Mouse (Mus musculus): Measurements from ENCODE around the gene Tpt1.
"Not testable (repeated sequence)": the region's sequence is repeated elsewhere in the genome, so short reads cannot be mapped to it uniquely, and the experiment has no call there.

Tpt1 gene

DNA sequence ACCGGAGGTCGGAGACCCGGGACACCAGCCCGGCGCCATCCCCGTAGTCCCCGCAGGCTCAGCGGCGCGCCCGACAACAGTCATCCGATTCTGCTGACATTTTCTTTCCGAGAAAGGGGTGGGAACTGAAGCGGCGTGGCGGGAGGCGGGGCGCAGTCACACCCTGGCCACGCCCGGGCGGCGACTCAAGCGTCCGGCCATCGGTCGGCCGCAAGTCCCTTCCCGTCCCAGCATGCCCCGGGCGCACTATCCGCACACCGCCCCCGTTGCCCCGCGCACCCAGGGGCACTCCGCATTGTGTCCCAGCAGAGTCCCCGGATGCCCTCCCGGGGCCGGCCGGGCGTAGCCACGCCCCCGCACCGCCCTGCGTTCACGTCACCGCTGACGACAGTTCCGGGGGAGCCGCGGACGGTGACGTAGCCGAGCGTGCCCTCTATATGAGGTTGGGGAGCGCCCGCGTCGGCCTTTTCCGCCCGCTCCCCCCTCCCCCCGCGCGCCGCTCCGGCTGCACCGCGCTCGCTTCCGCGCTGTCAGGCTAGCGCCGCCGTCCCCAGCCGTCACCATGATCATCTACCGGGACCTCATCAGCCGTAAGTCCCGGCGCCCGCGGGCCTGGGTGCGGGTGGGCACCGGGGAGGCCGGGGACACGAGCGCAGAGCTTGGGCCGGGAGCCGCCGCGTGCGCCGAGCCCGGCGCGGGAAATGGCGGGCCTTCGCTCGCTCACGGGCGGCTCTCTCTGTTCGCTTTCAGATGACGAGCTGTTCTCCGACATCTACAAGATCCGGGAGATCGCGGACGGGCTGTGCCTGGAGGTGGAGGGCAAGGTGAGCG is at the start of gene Tpt1:
Gene Tpt1 (plus strand): TSS at position 227 of the 831 bp plus-strand sequence.
- peak; percentile 96 for DNase-seq (ENCODE audit: low spot score in 2 of 2)

DNA sequence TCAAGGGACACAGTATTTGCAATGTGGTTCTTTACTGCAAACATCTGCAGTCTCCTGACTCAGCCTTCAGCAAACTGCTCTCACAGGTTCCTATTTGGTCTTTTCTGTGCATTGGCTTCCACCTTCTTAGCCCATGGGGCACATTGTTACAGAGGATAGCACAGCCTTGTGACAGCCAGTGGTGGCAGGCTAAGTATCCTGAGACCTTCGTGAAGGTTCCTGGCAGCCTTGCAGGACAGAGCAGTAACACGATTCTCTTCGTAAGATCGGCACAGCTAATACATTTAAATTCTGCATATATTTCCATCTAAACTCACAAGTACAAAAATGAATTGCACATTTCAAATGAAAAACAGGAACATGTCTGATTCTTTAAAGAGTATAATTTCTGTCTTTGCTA is 49.0 kb upstream of the Tpt1 start:
- no peak for DNase-seq (ENCODE audit: low spot score in 2 of 2)

DNA sequence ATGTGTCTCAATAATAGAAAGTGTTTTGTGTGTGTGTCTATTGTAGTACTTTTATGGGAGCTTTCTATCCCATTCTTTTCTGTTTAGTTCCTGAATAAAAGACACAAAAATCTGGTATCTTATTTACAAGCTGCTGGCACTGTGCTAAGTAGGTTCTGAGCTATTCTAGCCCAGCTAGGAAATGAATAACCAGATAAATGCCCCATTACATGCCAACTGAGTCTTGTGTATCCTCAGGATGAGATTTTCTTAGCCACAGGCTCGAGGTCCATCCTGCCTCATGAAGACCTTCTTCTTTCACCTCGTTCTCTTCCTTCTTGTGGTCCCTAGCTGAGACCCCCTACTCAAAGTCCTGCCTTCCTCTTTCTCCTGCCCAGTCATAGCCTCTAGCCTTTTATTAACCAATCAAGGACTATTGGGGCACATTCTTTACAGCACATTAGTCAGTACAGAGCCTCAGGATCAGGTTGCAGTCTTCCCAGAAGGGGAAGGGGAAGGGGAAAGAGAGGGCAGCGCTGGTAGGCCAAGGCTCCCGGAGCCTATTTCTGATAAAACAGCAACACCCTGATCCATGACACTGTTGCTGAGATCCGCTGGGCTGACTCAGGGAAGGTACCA is 47.0 kb upstream of the Tpt1 start:
- DNase-seq (ENCODE audit: low spot score in 2 of 2), result no peak

DNA sequence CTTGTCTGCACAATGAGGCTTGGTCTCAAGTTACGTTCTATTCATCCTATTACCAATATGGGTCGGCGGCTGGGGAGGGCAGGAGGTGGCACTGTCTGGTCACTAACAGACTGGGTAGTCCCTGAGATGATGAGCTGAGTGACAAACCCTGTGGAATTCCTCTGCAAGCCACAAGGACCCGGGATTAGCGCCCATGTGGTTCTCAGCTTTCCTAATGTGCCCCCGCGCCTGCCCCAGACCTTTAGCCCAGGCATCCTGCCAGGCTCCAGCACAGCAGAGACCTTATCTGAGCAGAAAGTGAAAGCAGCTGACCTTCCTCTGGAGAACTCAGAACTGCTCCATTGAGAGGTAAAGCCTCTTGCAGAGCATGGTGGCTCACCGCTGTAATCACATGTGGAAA is 37.1 kb upstream of the Tpt1 start:
- DNase-seq (ENCODE audit: low spot score in 2 of 2), result no peak

DNA sequence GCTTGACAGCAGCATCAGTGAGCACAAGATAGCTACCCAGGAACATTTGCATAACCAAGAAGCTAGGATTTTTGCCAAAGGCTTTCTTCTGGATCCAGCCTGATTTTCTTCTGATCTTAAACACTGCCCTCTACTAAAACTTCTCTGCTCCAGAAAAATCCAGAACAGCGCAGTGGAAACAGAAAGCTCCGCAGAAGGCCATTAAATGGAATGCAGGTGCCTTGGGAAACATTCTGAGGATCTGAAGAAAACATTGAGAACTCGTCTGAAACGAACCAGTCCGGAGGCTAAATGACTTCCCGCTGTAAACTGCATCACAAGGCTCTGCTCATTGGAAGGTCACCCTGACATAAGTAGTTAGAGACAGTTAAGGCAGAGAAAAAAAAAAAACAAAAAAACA is 35.0 kb upstream of the Tpt1 start:
- no peak for DNase-seq (ENCODE audit: low spot score in 2 of 2)

- no peak for DNase-seq (ENCODE audit: low spot score in 2 of 2)
These were observed 26.4 kb upstream of the Tpt1 start for GRCm38 (mm10) chr14:75818528-75818927.

DNA sequence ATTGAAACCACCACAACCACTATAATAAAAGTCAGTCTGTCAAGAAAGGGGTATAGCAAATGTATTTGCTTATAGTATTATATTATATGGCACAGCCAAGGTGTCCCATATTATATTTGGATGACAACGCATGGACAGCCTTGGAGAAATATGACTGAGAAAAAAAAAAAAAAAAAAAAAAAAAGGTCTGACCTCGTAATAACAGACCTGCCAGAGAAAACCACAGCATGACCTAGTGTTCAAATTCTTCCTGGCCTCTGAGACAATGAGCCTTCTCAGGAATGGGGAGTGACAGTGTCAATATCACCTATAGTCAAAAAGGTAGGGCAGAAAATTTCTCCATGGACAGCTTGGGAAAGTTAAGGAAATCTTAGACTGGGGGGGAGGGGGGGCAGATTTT is 25.6 kb upstream of the Tpt1 start:
- DNase-seq (ENCODE audit: low spot score in 2 of 2), result no peak

- no peak for DNase-seq (ENCODE audit: low spot score in 2 of 2)
These were observed 24.9 kb upstream of the Tpt1 start for GRCm38 (mm10) chr14:75820007-75820406.

- DNase-seq (ENCODE audit: low spot score in 2 of 2), result no peak
These were observed 18.0 kb upstream of the Tpt1 start for GRCm38 (mm10) chr14:75826851-75827410.

DNA sequence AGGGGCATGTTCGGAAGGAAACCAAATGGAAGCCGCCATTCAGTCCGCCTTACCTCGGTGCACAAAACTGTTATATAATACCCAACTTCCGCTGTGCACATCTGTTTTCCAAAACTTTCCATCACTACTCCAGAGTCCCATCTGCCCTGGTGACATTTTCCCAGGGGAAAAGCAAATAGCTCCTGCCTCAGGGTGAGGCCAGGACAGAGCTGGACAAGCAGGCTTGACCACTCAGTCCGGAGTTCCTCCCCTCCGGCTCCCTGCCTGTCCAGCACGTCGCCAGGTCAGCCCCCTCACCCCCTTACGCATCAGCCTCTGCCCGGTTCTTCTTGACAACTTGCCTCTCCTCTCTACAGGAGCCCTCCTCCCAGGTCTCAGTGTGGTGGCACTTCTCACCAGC is 16.7 kb upstream of the Tpt1 start:
- DNase-seq (ENCODE audit: low spot score in 2 of 2), result no peak

DNA sequence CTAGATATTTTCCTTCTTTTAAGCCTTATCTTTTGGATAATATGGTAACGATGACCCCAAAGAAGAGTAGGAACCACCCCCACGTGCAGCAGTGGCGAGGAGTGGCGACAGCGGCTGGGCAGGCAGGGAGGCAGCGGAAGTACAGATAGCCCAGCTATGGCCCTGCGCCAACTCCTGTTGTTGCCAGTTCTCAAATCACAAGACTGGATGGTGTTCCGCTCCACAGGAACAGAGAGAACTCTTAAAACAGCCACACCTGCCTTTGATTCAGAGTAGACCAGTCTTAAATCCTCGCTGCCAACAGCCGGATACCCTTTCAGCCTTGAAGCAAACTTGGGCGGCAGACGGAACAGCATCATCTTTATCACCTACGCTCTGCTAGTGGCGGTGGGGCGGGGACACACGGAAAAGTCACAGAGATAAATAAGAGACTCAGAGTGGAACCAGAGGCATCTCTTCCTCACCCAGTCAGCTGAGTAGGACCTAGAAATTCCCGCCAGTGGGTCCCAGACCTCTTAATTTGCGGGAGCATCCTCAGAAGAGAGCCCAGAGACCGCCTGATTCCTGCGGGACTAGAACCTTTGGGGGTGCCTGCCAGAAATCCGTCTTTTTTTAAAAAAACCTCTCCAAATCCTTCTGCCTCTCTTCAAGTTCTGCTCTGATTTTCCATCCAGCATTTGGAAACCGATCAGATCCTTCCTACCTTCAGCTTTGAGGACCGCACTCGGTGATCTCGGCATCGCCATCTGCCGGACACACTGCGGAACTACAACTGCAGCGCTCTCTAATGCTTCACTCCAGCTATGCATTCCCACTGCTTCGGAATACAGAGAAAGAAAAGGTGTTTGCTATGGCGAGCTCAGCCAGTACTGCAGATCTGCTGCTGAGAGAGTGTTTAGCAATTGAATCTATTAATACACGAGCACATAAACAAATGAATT is 15.8 kb upstream of the Tpt1 start:
- DNase-seq (ENCODE audit: low spot score in 2 of 2), result peak; percentile 88 to 89

GRCm38 (mm10) chr14:75829817-75830216 is 15.1 kb upstream of the Tpt1 start:
- DNase-seq (ENCODE audit: low spot score in 2 of 2), result not testable (repeated sequence)

DNA sequence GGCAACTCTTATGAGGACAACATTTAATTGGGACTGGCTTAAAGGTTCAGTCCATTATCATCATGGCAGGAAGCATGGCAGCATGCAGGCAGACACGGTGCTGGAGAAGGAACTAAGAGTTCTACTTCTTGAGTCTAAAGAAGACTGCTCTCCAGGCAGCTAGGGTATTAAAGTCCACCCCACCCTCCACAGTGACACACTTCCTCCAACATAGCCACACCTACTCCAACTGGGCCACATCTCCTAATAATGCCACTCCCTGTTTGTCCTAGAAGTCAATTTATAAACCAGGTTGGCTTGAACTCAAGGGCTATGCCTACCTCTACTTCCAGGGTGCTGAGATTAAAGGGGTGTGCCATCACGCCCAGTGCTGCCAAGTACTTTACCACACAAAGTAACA is 12.9 kb upstream of the Tpt1 start:
- no peak for DNase-seq (ENCODE audit: low spot score in 2 of 2)

DNA sequence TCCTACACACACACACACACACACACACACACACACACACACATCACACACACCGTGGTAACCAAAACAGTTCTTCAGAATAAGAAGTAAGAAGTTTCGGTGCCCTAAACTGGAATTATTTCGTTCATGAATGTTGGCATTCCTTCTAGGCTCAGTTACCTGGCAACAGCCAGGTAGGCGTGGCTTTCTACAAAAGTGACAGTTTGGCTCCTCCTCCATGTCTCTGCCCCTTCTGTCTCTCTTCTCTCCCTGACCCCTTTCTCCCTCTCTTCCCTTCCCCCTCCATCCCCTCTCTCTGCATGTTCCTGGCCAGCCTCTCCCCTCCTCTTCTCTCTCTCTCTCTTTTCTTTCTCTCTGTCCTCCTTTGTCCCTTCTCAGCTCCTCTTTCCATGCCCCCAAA is 11.9 kb upstream of the Tpt1 start:
- no peak for DNase-seq (ENCODE audit: low spot score in 2 of 2)

DNA sequence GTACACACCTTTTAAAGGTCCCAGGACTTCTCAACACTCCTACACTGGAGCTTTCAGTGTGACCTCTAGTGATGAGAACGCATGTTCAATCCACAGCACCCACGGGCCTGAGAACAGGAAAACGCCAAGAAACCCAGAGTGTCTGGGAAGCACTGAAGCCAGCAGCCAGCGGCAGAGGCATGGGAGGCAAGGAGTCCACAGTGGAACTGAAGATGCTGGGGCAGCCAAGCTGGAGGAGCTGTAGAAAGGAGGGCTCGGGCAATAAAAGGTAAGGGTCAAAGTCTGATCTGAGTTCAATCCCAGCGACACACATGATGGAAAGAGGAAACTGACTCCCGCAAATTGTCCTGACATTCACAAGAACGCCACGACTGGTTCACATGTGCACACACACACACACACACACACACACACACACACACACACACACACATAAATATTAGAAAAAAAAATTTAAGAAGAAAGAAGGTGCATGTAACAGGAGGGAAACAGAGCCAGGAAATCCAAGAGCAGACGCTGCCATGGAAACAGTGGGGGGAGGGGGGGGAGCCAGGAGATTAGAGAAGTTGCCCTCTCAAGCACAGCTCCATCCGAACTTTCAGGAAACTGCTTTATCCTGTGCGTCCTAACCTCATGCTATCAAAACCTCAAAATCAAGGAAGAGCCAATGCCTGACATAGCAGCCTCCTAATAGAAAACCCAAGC is 11.2 kb upstream of the Tpt1 start:
- DNase-seq (ENCODE audit: low spot score in 2 of 2), result no peak

DNA sequence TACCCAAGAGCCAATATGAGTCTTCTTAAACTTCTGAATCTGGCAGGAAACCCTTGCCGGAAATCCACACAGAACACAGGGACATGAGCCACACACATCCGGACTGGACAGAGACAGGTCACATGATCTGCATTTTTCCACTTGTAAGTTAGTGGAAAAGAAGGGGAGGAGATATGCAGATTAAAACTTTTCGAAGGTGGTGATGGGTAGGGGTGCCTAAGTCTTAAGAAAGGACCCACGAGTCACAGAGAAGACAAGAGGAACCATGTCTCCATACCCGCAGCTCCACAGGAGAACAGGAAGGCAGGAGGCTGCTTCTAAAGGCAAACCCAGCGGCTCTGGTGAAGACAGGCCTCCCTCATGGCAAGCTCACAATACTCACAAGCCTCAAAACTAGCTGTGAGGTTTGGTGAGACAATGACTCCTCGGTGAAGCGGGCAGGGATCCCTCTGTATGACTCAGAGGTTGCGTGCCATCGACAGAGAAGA is 10.6 kb upstream of the Tpt1 start:
- peak; percentile 26 to 44 for DNase-seq (ENCODE audit: low spot score in 2 of 2)

GRCm38 (mm10) chr14:75834739-75835381 is 10.0 kb upstream of the Tpt1 start:
- peak in 1 of 2 experiments; percentile 38 for DNase-seq (ENCODE audit: low spot score in 2 of 2)

DNA sequence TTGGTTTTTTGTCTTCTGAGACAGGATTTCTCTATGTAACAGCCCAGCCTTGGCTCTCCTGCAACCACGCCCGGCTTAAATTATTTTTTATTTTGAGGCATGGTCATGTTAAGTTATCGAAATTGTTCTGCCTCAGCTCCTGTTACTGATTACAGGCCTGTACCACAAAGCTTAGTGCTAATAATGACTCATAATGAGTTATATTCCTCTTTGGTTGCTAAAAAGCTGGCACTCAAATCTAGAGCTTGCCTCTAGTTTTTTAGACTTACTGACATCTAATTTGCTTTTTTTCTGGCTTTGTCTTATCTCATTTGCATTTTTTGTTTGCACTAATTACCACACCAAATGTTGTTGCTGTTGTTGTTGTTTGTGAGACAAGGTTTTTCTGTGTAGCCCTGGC is 8.3 kb upstream of the Tpt1 start:
- no peak for DNase-seq (ENCODE audit: low spot score in 2 of 2)

DNA sequence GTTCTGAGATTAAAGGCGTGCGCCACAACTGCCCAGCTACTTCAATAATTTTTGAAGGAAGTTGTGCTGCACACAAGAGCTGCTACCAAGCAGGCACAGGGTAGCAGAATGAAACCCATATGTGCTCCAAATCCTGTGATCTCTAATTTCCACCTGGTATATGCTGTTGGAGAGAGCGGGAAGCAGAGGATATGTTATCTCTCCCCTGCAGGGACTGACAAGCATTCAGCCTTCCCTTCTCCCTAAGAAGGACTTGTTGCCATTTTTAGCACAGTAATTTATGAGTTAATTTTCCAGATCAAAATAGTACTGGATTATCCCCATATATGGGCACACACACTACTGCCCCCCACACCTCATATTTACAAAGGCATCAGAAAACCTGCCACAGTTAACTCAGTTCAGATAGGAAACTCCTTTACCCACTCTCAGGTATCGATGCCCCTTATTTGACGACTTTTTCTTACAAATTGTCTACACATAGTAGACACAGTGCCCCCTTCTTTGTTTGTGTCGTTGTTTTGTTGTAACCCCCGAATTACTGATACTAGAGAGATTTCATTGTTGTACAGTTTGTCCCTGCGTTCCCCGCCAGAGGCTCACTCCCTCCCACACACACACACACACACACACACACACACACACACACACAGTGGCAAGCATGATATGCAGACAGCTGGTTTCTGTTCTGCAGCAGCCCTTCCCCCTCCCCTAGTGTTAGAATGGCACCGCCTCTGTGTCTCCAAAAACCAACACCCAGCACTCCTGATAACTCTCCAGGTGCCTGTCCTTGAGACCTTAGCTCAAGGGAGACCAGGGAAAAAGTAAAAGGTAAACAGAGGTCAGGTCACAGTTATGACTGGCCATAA is 7.6 kb upstream of the Tpt1 start:
- DNase-seq (ENCODE audit: low spot score in 2 of 2), result no peak

DNA sequence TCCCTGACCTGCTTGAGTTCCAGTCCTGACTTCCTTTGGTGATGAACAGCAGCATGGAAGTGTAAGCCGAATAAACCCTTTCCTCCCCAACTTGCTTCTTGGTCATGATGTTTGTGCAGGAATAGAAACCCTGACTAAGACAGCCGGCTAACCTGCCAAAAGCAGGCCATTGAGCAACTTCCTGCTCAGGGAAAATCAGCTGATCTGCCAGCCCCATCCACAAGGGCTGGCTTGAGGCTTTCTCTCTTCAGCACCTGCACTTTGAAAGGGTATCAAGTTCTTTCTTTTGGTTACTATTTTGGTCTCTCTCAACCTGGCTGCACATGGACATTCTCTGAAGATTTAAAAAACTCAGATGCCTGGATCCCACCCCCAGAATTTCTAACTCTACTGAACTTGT is 3.1 kb upstream of the Tpt1 start:
- not testable (repeated sequence) for DNase-seq (ENCODE audit: low spot score in 2 of 2)
